Mouse (Mus musculus) G1E (cell line): ENCODE results near the gene Cyp1b1. TPM values are rescaled to one million over a fixed set of nuclear protein-coding genes. Genes with fewer than 3 reads are reported as not detected.

Experiments used
- ATAC-seq: 2 replicates; pipeline ENCODE4 v1.8.0; 2016; ENCODE audit warnings: mild to moderate bottlenecking; ENCODE audit not compliant: insufficient number of reproducible peaks, poor library complexity, low FRiP score, severe bottlenecking; ENCODE audit errors: extremely low read depth
- DNase-seq: peaks from one replicate; pipeline ENCODE4 v3.0.0; 2012; ENCODE audit warnings: low spot score
- H3K27me3 ChIP-seq: 2 replicates; pipeline ENCODE4 v1.6.1; 2012; ENCODE audit warnings: mild to moderate bottlenecking, low read length, inconsistent platforms; ENCODE audit not compliant: insufficient read depth
- H3K36me3 ChIP-seq: replicated peaks from 2 replicates; pipeline ENCODE3; 2012; ENCODE audit warnings: mild to moderate bottlenecking, inconsistent platforms
- H3K4me1 ChIP-seq: 2 replicates; pipeline ENCODE4 v1.6.1; 2012; ENCODE audit warnings: low read depth, low read length, inconsistent platforms, mixed read lengths; ENCODE audit not compliant: insufficient read depth
- H3K4me3 ChIP-seq: 2 replicates; pipeline ENCODE4 v1.5.1; 2012; ENCODE audit warnings: low read depth, mild to moderate bottlenecking, inconsistent platforms, low read length, moderate library complexity, mixed read lengths
- H3K9me3 ChIP-seq: replicated peaks from 2 replicates; pipeline ENCODE4 v1.6.1; 2012; ENCODE audit warnings: inconsistent platforms
- CTCF ChIP-seq: IDR thresholded peaks from 2 replicates; pipeline ENCODE4 v1.5.1; 2012; ENCODE audit warnings: low read depth, low read length, inconsistent platforms, mixed read lengths
- GATA1 ChIP-seq: IDR thresholded peaks from 2 replicates; pipeline ENCODE4 v1.6.1; 2012; ENCODE audit warnings: borderline replicate concordance, low read length, inconsistent platforms, mixed read lengths
- GATA2 ChIP-seq: IDR thresholded peaks from 2 replicates; pipeline ENCODE4 v1.6.1; 2012; ENCODE audit warnings: low read depth, low read length, inconsistent platforms, borderline replicate concordance
- POLR2AphosphoS5 ChIP-seq: IDR thresholded peaks from 2 replicates; pipeline ENCODE4 v1.6.1; 2012; ENCODE audit warnings: low read depth, low read length, inconsistent platforms; ENCODE audit not compliant: insufficient replicate concordance
- TAL1 ChIP-seq: conservative IDR thresholded peaks from 2 replicates; pipeline ENCODE4 v1.6.1; 2012; ENCODE audit warnings: low read depth, low read length, inconsistent platforms, mixed read lengths
- polyA plus RNA-seq: library from polyadenylated mRNA; stranded (reverse); fragments of >175 nt; gene quantifications from 2 replicates; pipeline ENCODE4 v1.2.3, GENCODE M21; 2012
- total RNA-seq, 2 experiments: library from RNA; stranded (forward) in 1 of 2; stranded (reverse) in 1 of 2; fragments of 200-1000 nt in 1 of 2; fragments of >200 nt in 1 of 2; fragmentation: Nextera tagmentation in 1 of 2; gene quantifications; 2 replicates each; pipeline ENCODE4 v1.2.3; 2014 to 2017

The Cyp1b1 gene
- total and polyA plus RNA-seq, 3 experiments = 0.05 TPM; not detected in 2

DNA sequence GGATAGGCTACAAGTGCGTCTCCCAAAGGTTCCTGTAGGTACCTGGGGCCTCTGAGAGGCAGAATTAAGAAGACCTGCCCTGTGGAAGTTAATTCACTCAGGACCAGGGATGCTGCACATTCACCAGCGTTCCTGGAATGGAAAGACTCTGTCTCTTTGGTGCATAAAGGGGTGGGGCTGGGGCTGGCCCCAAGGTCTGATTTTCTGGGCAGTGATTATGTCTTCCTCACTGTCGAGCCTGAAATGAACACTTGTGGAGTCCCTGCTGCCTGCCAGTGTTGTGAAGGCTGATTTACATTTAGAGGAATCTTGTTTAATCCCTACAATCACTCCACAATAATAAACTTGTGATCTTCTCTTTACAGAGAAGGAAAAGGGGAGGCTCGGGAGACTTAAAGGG, 18.2 kb upstream of the Cyp1b1 start:
- TF ChIP-seq GATA1 (no peak), GATA2 (no peak), POLR2AphosphoS5 (no peak)
- H3K36me3 ChIP-seq = no peaks in the 10 kb centered on the region
- H3K4me1 ChIP-seq = no peaks in the 10 kb centered on the region
- H3K27me3 ChIP-seq = 0 out of 2 replicates have a peak, but pooled peaks cover 2% of the 10 kb centered on the region
- DNase-seq (no peak), ATAC-seq (no peak)
- no peaks in the 10 kb centered on the region for H3K9me3 ChIP-seq
- H3K4me3 ChIP-seq = no peak overlapping the region

DNA sequence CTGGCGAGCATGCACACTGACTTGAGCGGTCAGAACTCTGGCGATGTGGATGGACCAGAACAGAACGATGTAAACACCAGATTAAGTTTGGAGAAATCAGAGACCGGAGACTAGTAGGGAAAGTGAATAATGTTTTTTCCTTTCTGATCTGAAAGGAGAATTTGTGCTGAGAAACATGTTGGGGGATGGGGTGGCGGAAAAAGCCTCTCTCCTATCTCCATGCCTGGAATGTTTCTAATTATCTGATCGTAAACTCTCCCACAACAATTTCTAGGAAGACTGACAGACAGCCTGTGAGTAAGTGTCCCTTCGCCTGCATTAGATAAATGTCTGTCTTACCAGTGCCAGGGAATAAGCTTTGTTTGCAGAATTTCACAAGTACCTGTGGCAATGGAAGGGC, 16.1 kb upstream of the Cyp1b1 start:
- no peak for ATAC-seq
- TF ChIP-seq TAL1 = no peak
- no peak for TF ChIP-seq GATA1
- Histone ChIP-seq H3K27me3 (0 out of 2 replicates have a peak, but pooled peaks cover 3% of the 10 kb centered on the region), H3K4me1 (no peaks in the 10 kb centered on the region), H3K36me3 (no peaks in the 10 kb centered on the region), H3K4me3 (no peak overlapping the region), H3K9me3 (no peaks in the 10 kb centered on the region)
- no peak for DNase-seq

DNA sequence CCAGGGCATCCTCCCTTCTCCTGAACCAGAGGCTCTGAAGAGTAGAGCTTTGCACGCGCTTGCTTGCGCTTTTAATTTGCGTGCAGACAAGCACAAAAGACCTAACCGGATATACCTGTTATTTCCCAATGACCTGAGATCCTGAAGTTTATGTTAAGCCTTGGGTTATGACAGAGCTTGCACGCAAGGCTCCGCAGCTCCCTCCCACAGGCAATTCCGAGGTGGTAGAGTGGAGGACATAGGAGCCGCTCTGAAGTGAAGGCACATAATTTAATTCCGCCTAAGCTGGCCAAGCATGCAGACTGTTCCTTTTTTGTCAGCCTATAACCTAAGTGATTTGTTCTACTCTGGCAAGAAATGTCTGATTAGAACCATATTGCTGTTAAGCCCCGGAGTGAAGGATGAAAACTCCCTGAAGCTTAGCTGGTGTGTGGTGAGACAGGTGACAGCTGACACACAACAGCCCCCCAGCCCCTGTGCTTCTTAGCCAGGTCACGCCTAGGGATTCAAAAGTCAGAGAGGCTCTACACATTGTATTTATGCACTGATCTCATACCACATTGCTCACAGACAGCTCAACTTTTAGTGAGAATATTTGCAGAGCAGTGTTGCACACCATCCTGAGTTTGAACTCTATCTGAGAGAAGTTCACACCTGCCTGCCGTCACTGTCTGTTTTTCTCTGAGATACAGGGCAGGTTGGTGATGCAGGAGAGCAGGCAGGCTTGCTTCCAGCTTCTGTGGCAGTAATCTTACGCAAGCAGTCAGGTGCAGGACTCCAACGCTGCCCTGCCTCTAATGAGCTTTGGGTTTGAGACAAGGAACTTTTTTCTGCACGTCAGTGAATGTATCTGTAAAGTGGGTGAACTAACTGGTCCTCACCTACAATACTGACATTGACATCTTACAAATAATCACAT, 14.0 kb upstream of the Cyp1b1 start:
- TF ChIP-seq TAL1 (no peak), GATA2 (no peak), CTCF (no peak), GATA1 (no peak), POLR2AphosphoS5 (no peak)
- Histone ChIP-seq H3K4me1 (no peaks in the 10 kb centered on the region), H3K36me3 (no peaks in the 10 kb centered on the region), H3K27me3 (peaks cover 3% of the 10 kb centered on the region; the same call in 1 of the 2 replicates), H3K4me3 (no peak overlapping the region), H3K9me3 (no peaks in the 10 kb centered on the region)
- ATAC-seq = no peak
- DNase-seq = no peak

DNA sequence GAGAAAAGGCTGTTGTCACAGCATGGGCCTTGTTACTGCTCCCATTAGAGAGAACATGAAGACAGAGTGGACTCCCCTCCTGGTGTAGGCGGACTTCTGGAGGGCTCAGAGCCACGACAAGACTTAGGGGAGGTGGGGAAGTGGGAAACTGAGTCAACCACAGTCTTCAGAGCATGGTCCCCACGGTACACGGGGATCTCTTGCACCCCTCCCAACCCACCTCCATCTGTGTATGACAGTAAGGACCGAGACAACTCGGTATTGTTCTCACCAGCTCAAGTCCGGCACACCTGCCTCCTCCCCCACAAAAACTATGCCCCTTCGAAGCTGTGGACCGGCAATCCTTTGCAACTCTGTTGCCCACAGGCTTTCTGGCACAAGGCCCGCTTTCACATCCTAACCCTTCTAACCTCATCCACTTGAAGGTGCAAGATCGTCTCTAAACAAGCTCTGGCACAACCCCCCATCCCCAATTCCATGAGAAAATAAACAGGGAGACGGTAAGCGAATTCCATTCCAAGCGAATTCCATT, 13.3 kb upstream of the Cyp1b1 start:
- no peak for ATAC-seq
- Histone ChIP-seq H3K4me3 (no peak overlapping the region), H3K36me3 (no peaks in the 10 kb centered on the region), H3K9me3 (no peaks in the 10 kb centered on the region), H3K4me1 (no peaks in the 10 kb centered on the region), H3K27me3 (peaks cover 3% of the 10 kb centered on the region; the same call in 1 of the 2 replicates)
- DNase-seq = no peak
- TF ChIP-seq CTCF (no peak), POLR2AphosphoS5 (no peak)

DNA sequence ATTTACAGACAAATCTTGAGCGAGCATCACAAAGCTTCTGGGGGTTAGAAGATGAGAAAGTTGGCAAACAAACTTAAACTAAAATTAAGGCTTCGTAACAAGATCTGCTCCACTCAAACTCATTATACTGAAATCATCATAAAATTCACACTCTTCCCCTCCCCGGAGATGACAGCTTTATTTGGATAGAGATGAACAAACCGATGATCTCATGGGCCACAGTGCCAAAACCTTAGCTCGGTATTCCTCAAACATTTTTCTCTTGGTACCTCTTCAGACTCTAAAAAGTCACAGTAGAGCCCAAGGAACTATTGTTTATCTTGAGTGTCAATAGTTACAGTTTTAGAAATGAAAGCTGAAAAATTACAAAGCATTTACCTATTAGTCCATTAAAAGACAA, 11.8 kb upstream of the Cyp1b1 start:
- no peak for TF ChIP-seq GATA2
- no peak for TF ChIP-seq TAL1
- no peak for TF ChIP-seq CTCF
- TF ChIP-seq GATA1 = no peak
- TF ChIP-seq POLR2AphosphoS5 = no peak
- no peak for DNase-seq
- no peaks in the 10 kb centered on the region for H3K4me1 ChIP-seq

DNA sequence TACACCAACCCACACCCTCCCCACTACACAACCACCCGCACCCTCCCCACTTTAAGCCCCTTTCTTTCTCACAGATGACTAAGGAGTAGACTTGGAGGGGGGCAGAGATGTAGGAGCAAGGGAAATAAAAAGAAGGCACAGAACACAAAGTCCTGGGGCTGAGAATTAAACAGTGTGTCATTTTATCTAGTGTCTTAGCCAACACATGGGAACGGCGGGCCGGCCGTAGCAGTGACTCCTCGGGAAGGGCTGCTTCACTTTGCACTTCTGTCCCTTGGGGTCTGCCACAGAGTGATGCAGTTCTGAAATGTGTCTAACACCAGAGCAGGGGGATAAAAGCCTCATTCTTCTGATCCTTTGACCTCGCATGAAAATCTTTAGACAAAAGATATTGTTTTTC, 5.8 kb upstream of the Cyp1b1 start:
- H3K9me3 ChIP-seq = no peaks in the 10 kb centered on the region
- DNase-seq = no peak
- no peak overlapping the region for H3K4me3 ChIP-seq
- TF ChIP-seq GATA1 (no peak), CTCF (no peak), POLR2AphosphoS5 (no peak), GATA2 (no peak), TAL1 (no peak)
- ATAC-seq = no peak
- H3K27me3 ChIP-seq = peaks cover 10% of the 10 kb centered on the region
- H3K4me1 ChIP-seq = 0 out of 2 replicates have a peak, but pooled peaks cover 3% of the 10 kb centered on the region
- no peaks in the 10 kb centered on the region for H3K36me3 ChIP-seq

More for the DNA sequence above, 11.8 kb upstream of the Cyp1b1 start:
- H3K36me3 ChIP-seq = no peaks in the 10 kb centered on the region
- no peak overlapping the region for H3K4me3 ChIP-seq
- H3K9me3 ChIP-seq = no peaks in the 10 kb centered on the region
- ATAC-seq = no peak
- H3K27me3 ChIP-seq = peaks cover 4% of the 10 kb centered on the region
